Mouse (Mus musculus) T-cell, adult 2 months (primary cell): Measurements from ENCODE around the gene Hoxa10.
A peak's percentile ranks its signal among the peaks of the same experiment; 100 is the strongest.

Experiments
- DNase-seq: peaks from one replicate; pipeline ENCODE4 v3.0.0; 2022; ENCODE audit warnings: low spot score

The Hoxa10 gene

GRCm38 (mm10) chr6:52217459-52217768 lies 23.2 kb downstream of the Hoxa10 start:
- peak; percentile 55 for DNase-seq

- DNase-seq = no peak
Measured at GRCm38 (mm10) chr6:52216691-52217458, 23.8 kb downstream of the Hoxa10 start.

GRCm38 (mm10) chr6:52215771-52216535 lies 24.7 kb downstream of the Hoxa10 start:
- no peak for DNase-seq

- no peak for DNase-seq
Measured at GRCm38 (mm10) chr6:52215070-52215469, 25.6 kb downstream of the Hoxa10 start.

- DNase-seq = no peak
Measured at GRCm38 (mm10) chr6:52214271-52214670, 26.4 kb downstream of the Hoxa10 start.

- DNase-seq = no peak
Measured at GRCm38 (mm10) chr6:52213119-52213986, 27.3 kb downstream of the Hoxa10 start, which contains the start of the genes Hoxa3 and Gm28308. Hoxa3 (minus strand) TSS chr6:52213336. Gm28308 (minus strand) TSS chr6:52213339.

- DNase-seq = no peak
Measured at GRCm38 (mm10) chr6:52212556-52213118, 28.0 kb downstream of the Hoxa10 start.

GRCm38 (mm10) chr6:52211961-52212360 lies 28.7 kb downstream of the Hoxa10 start:
- DNase-seq = no peak

- peak; percentile 69 for DNase-seq
Measured at GRCm38 (mm10) chr6:52211170-52211935, 29.3 kb downstream of the Hoxa10 start.

- DNase-seq = no peak
Measured at GRCm38 (mm10) chr6:52209685-52210046, 31.0 kb downstream of the Hoxa10 start.

- DNase-seq = no peak
Measured at GRCm38 (mm10) chr6:52208868-52209684, 31.6 kb downstream of the Hoxa10 start.

GRCm38 (mm10) chr6:52208072-52208867 lies 32.4 kb downstream of the Hoxa10 start, which contains the start of gene Hoxa6:
Hoxa6 (minus strand) TSS chr6:52208722.
- no peak for DNase-seq

- DNase-seq = no peak
Measured at GRCm38 (mm10) chr6:52207684-52207976, 33.0 kb downstream of the Hoxa10 start.

GRCm38 (mm10) chr6:52206882-52207683 lies 33.6 kb downstream of the Hoxa10 start:
- no peak for DNase-seq

- no peak for DNase-seq
Measured at GRCm38 (mm10) chr6:52205638-52206621, 34.7 kb downstream of the Hoxa10 start.

GRCm38 (mm10) chr6:52205221-52205620 lies 35.4 kb downstream of the Hoxa10 start:
- no peak for DNase-seq

- no peak for DNase-seq
Measured at GRCm38 (mm10) chr6:52204050-52204752, 36.5 kb downstream of the Hoxa10 start, which contains the start of gene Hoxa5. Hoxa5 (minus strand) TSS chr6:52204587.
